In the genomic region with DNA sequence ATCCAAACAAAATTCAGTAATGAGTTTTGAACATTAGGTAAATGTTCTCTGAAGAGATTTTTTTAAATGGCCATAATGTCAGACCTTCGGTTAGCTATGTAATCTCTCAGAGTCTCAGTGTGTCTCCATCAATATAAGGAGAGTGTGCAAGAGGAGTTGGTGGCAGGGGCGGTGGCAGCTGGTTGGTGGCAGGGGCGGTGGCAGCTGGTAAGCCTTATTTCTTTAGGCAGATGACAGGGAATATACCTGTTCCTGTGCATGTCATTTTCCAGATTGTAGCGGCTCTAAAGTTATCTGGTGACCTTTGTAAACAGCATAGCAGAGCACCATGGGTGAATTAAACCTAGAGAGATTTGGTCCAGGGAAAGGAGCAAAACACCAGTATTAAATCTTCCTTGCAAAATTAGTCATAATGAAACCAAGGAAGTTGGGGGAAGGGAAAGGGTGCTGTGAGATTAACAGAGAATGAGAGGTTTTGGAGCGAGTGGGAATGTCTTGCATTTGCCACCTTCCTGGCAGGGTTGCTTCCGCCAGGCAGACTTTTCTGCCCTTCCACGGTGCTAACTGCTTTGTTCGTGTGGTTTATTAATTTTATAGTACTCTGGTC, we compare ENCODE assay signal across 14 mouse cellular contexts. TPM values are rescaled to one million over a fixed set of nuclear protein-coding genes. Genes with fewer than 3 reads are reported as not detected.
DNase-seq lines count a peak whose midpoint lies in the region; ATAC-seq and TF ChIP-seq lines count a peak whose summit lies in the region.
"Had no signal": no experiment of that assay in that cellular context is flagged by ENCODE, and none has a peak within 500 bp of the region (broad histone marks: within the 10 kb centered on the region; RNA-seq: fewer than 3 reads in every experiment).

No protein-coding gene starts in this region.

- H3K27me3 ChIP-seq in liver, adult 2 months (ENCODE audit: control insufficient read depth, insufficient read depth, low read length), result no peaks in the 10 kb centered on the region
- H3K27me3 ChIP-seq in liver, embryonic 16.5 days (ENCODE audit: control insufficient read depth, insufficient read depth, low read depth, low read length), result no peaks in the 10 kb centered on the region
- H3K27me3 ChIP-seq: forebrain, embryonic 13.5 days; hindbrain, embryonic 15.5 days; neural tube, embryonic 12.5 days had no signal

- H3K4me2 ChIP-seq in liver, embryonic 16.5 days (ENCODE audit: low read depth, low read length), result peak overlapping the region; percentile 41
- H3K4me2 ChIP-seq: forebrain, embryonic 13.5 days; heart, embryonic 11.5 days; hindbrain, embryonic 15.5 days; neural tube, embryonic 12.5 days had no signal

- peak; percentile 70 for DNase-seq in heart, adult 11 months
- no peak for DNase-seq in heart, adult 18-20 months
- no peak for DNase-seq in liver, adult 2 months (ENCODE audit: extremely low read depth, low read depth, low spot score)
- DNase-seq in liver, result no peak
- no peak for DNase-seq in cerebellum, postnatal 10 days
- DNase-seq in frontal cortex, postnatal 25 days (ENCODE audit: low spot score in 2 of 2), result no peak
- DNase-seq: lung, postnatal 4 days had no signal

- H3K4me1 ChIP-seq in liver, adult 2 months (ENCODE audit: control insufficient read depth, insufficient read depth, low read length), result peaks cover 12% of the 10 kb centered on the region
- peaks cover 15% of the 10 kb centered on the region for H3K4me1 ChIP-seq in brown adipose tissue, adult 24 weeks (ENCODE audit: control insufficient read depth, insufficient read depth, insufficient read length, low read length)
- H3K4me1 ChIP-seq in liver, embryonic 16.5 days (ENCODE audit: control insufficient read depth, low read depth, low read length), result peaks cover 34% of the 10 kb centered on the region
- H3K4me1 ChIP-seq: hindbrain, embryonic 15.5 days had no signal

- H3K36me3 ChIP-seq in liver, adult 2 months (ENCODE audit: control insufficient read depth, insufficient read depth, low read length), result no peaks in the 10 kb centered on the region
- no peaks in the 10 kb centered on the region for H3K36me3 ChIP-seq in liver, embryonic 16.5 days (ENCODE audit: control insufficient read depth, insufficient read depth)
- H3K36me3 ChIP-seq: hindbrain, embryonic 15.5 days; neural tube, embryonic 12.5 days had no signal

- TF ChIP-seq CTCF in liver, adult 2 months (IDR thresholded peaks at IDR 0.05; ENCODE audit: low read depth, low read length), result no peak

- H3K4me3 ChIP-seq in liver, adult 2 months (ENCODE audit: insufficient read depth, low read depth, low read length), result 0 out of 2 replicates have a peak overlapping the region, but pooled peaks have one; percentile 5
- H3K4me3 ChIP-seq in brown adipose tissue, adult 24 weeks (ENCODE audit: insufficient read depth, low read depth, low read length), result no peak overlapping the region
- H3K4me3 ChIP-seq in liver, embryonic 16.5 days (ENCODE audit: low read depth, low read length), result peak overlapping the region; percentile 16; the same call in 1 of the 2 replicates
- H3K4me3 ChIP-seq: forebrain, embryonic 13.5 days; hindbrain, embryonic 15.5 days; neural tube, embryonic 12.5 days had no signal

- H3K79me2 ChIP-seq in liver, adult 2 months (ENCODE audit: control insufficient read depth, insufficient read depth, low read length), result no peaks in the 10 kb centered on the region; the same call in 1 of the 2 replicates

- H3K27ac ChIP-seq in liver, adult 2 months (replicated peaks; ENCODE audit: insufficient read depth, low read depth, low read length), result peak overlapping the region; percentile 59
- peak overlapping the region; percentile 22; the same call in 1 of the 2 replicates for H3K27ac ChIP-seq in brown adipose tissue, adult 24 weeks (replicated peaks; ENCODE audit: low read depth, low read length)
- peak overlapping the region; percentile 57 for H3K27ac ChIP-seq in liver, embryonic 16.5 days (ENCODE audit: low read length)
- H3K27ac ChIP-seq: forebrain, embryonic 13.5 days; hindbrain, embryonic 15.5 days; neural tube, embryonic 12.5 days had no signal

- no peak for ATAC-seq in liver, embryonic 16.5 days (ENCODE audit: low read depth)
- ATAC-seq: forebrain, embryonic 13.5 days; midbrain, embryonic 16.5 days had no signal

- peak overlapping the region; percentile 42 for H3K9ac ChIP-seq in liver, adult 2 months (ENCODE audit: low read depth, low read length)
- peak overlapping the region; percentile 29; the same call in 1 of the 2 replicates for H3K9ac ChIP-seq in liver, embryonic 16.5 days (ENCODE audit: low read depth, low read length)
- H3K9ac ChIP-seq: forebrain, embryonic 13.5 days; hindbrain, embryonic 15.5 days; neural tube, embryonic 12.5 days had no signal

- TF ChIP-seq POLR2A in liver, adult 2 months (IDR thresholded peaks at IDR 0.05; ENCODE audit: extremely low read depth, insufficient read depth, low read length), result no peak

- 21% methylated on average over 8 of the region's 8 CpGs for WGBS in liver, adult 2 months
- WGBS in liver, embryonic 16.5 days (ENCODE audit: insufficient replicate concordance), result 35% methylated on average over 8 of the region's 8 CpGs

- no peaks in the 10 kb centered on the region for H3K9me3 ChIP-seq in liver, embryonic 16.5 days (replicated peaks; ENCODE audit: control insufficient read depth, low read length)
- H3K9me3 ChIP-seq: forebrain, embryonic 13.5 days; hindbrain, embryonic 15.5 days; neural tube, embryonic 12.5 days had no signal

RNA-seq across cellular contexts. Expression of gene Fam133b, which starts 42.6 kb away (rescaled TPM):
- total RNA-seq in heart, adult 18-20 months (2021), result 10 to 100 TPM; 10.8 to 11.4 TPM
- total RNA-seq in liver, adult 2 months (2014; rRNA removed), result 9.0 and 10.9 TPM in 2 replicates
- 2.3 and 3.0 TPM in 2 replicates for polyA plus RNA-seq in liver, adult 2 months (2012; rRNA removed)
- 9.1 and 16.1 TPM in 2 replicates for polyA plus RNA-seq in brown adipose tissue, adult 24 weeks (2012; ENCODE audit: insufficient read depth, insufficient read length, missing spikeins)
- 8.6 and 9.1 TPM in 2 replicates for polyA plus RNA-seq in liver, embryonic 16.5 days (2015; fragmentation: Nextera tagmentation; extraction: Ambion mirVana)
